Mouse (Mus musculus) G1E (cell line): Measurements from ENCODE around the gene Cux1.
"Not testable (repeated sequence)": the region's sequence is repeated elsewhere in the genome, so short reads cannot be mapped to it uniquely, and the experiment has no call there.

ENCODE experiments used
- CTCF ChIP-seq: IDR thresholded peaks from 2 replicates; pipeline ENCODE4 v1.5.1; 2012; ENCODE audit warnings: low read depth, low read length, inconsistent platforms, mixed read lengths
- GATA1 ChIP-seq: IDR thresholded peaks from 2 replicates; pipeline ENCODE4 v1.6.1; 2012; ENCODE audit warnings: borderline replicate concordance, low read length, inconsistent platforms, mixed read lengths
- GATA2 ChIP-seq: IDR thresholded peaks from 2 replicates; pipeline ENCODE4 v1.6.1; 2012; ENCODE audit warnings: low read depth, low read length, inconsistent platforms, borderline replicate concordance

DNA sequence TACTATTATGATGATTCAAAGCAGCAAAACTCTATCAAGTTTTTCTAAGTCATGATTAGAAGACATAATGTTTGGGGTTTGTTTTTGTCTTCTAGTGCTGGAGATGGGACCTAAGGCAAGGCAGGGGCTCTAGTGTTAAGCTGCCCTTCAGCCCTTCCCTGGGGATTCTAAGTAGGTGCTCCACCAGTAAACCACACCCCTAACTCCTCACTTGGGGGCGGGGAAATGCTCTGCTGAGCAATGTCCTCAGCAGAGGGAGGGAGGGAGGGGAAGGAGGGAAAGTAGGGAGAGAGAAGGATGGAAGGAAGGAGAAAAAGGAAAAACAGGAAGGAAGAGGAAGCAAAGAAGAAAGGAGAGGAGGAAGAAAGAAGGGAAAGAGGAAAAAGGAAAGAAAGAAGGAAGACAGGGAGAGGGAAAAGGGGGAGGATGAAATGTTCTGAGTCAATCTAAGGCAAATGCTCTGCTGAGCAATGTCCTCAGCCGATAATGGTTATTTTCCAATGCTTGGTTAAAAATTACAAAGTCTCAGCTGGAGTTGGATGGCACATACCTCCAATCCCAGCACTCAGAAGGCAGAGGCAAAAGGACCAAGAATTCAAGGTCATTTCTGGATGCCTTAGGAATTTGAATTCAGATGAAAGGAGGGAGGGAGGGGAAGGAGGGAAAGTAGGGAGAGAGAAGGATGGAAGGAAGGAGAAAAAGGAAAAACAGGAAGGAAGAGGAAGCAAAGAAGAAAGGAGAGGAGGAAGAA lies 96.1 kb downstream of the Cux1 start:
- TF ChIP-seq CTCF, GATA1, GATA2: not testable (repeated sequence)
